Mouse (Mus musculus): Measurements from ENCODE around the gene 4930590J08Rik. TPM values are rescaled to one million over a fixed set of nuclear protein-coding genes. Genes with fewer than 3 reads are reported as not detected.

4930590J08Rik gene
- polyA plus RNA-seq, 1 experiment = 0.19 TPM

GRCm38 (mm10) chr6:91996072-91996471 is 93.5 kb downstream of the 4930590J08Rik start:
- H3K4me3 ChIP-seq (ENCODE audit: insufficient read depth, low read depth, low read length) = no peak overlapping the region
- H3K4me1 ChIP-seq (ENCODE audit: control insufficient read depth, insufficient read depth, low read length) = no peaks in the 10 kb centered on the region
- no peak for TF ChIP-seq POLR2A (IDR thresholded peaks at IDR 0.05; ENCODE audit: low read depth, low read length)
- no peak for TF ChIP-seq CTCF (conservative IDR thresholded peaks at IDR 0.05; ENCODE audit: insufficient read depth, insufficient read length, low read depth, low read length)
- H3K27me3 ChIP-seq (replicated peaks; ENCODE audit: control insufficient read depth, insufficient read depth, low read length) = no peaks in the 10 kb centered on the region
- 67% methylated on average over 8 of the region's 8 CpGs for WGBS
- H3K36me3 ChIP-seq (ENCODE audit: control insufficient read depth, insufficient read depth, low read length) = no peaks in the 10 kb centered on the region
- no peak for DNase-seq
- H3K27ac ChIP-seq (ENCODE audit: insufficient read depth, low read depth, low read length) = no peak overlapping the region

Other genes starting within 250 kb of the 4930590J08Rik start
- 277 and 336 TPM in 2 replicates for gene Slc6a6, start 218.8 kb upstream of the 4930590J08Rik start, polyA plus RNA-seq (2012; rRNA removed)
- gene Grip2, start 75.6 kb upstream of the 4930590J08Rik start, polyA plus RNA-seq (2012; rRNA removed) = 3.8 and 6.4 TPM in 2 replicates
- 3.3 and 4.2 TPM in 2 replicates for gene Ccdc174, start 24.8 kb upstream of the 4930590J08Rik start, polyA plus RNA-seq (2012; rRNA removed)
- 11.6 and 12.2 TPM in 2 replicates for gene Fgd5, start 76.1 kb downstream of the 4930590J08Rik start, polyA plus RNA-seq (2012; rRNA removed)
- gene Nr2c2, start 188.6 kb downstream of the 4930590J08Rik start, polyA plus RNA-seq (2012; rRNA removed) = 14.5 and 15.5 TPM in 2 replicates

Data from kidney, adult 2 months (tissue).